Mouse (Mus musculus): ENCODE measurements around the gene Cd63.

DNA sequence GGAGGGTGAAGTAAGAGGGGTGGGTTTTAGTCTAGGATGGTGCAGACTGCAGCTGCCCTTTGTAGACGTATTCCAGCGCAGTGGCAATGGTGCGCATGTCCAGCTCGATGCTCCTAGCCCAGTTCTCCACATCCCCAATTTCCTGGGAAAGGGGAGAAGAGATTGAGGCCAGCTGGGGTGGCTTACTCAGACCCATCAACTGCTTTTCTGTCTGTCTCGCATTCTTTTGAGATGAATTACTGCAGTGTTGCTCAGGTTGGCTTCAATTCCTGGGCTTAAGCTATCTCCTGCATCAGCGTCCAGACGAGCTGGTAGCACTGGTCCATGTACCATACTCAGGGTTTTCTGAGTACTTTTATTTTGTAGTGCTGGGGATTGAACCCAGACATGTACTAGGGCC, 19.2 kb downstream of the Cd63 start:
- no peak for TF ChIP-seq CTCF (IDR thresholded peaks at IDR 0.05; ENCODE audit: insufficient read depth, low read length)
- no peak for TF ChIP-seq POLR2A (IDR thresholded peaks at IDR 0.05; ENCODE audit: borderline replicate concordance, extremely low read depth, low read depth, low read length)

All from lung, adult 2 months (tissue).